ENCODE assay signal across 9 mouse cellular contexts in the genomic region with DNA sequence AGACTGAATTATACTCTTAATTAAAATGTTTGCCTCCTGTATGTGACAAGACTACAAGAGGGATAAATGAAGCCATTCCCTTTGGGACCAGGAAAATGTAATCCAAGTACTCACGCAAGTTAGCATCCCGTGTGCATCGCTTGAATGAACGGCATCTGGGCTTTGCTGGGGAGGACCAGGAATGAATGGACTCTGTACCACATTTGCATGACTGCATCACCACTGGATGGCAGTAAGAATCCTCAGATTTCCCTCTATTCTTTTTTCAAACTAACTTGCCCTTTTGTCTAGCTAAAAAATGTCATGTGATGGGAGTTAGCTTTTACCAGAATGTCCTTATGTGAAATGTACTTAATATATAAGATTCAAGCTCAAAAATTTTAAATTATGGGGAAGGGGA. TPM values are rescaled to one million over a fixed set of nuclear protein-coding genes. Genes with fewer than 3 reads are reported as not detected.
A peak's percentile ranks its signal among the peaks of the same experiment; 100 is the strongest.
DNase-seq lines count a peak whose midpoint lies in the region; ATAC-seq and TF ChIP-seq lines count a peak whose summit lies in the region.
"Had no signal": no experiment of that assay in that cellular context is flagged by ENCODE, and none has a peak within 500 bp of the region (broad histone marks: within the 10 kb centered on the region; RNA-seq: fewer than 3 reads in every experiment).

No protein-coding gene starts in this region.

- in situ Hi-C loops in CH12.LX (cut with MboI; ENCODE audit: low pct_ligation_motif_present, low pct_unique_long_range_greater_than_20kb, low sequenced_read_pairs), result no loop called here

- H3K27ac ChIP-seq in layer of hippocampus, adult 2 months, result no peak overlapping the region
- H3K27ac ChIP-seq in CH12.LX (ENCODE audit: insufficient read depth, low read depth), result no peak overlapping the region

- TF ChIP-seq POLR2A in CH12.LX (IDR thresholded peaks at IDR 0.05; ENCODE audit: low read depth, low read length), result no peak

- H3K79me2 ChIP-seq in CH12.LX (replicated peaks; ENCODE audit: control insufficient read depth, extremely low read depth, insufficient read depth, poor library complexity, severe bottlenecking), result no peaks in the 10 kb centered on the region

- no peaks in the 10 kb centered on the region for H3K36me3 ChIP-seq in CH12.LX (replicated peaks in 1 of 2; ENCODE audit: control insufficient read depth in 1 of 2, insufficient read depth in 1 of 2, low read length in 1 of 2)

- H3K9me3 ChIP-seq in CH12.LX (replicated peaks; ENCODE audit: low read length), result no peaks in the 10 kb centered on the region

- dilution Hi-C loops in CH12.LX (cut with MboI; ENCODE audit: extremely low pct_ligation_motif_present, extremely low pct_unique_long_range_greater_than_20kb, low sequenced_read_pairs), result no loop called here

- H3K4me1 ChIP-seq in CH12.LX (ENCODE audit: control insufficient read depth in 1 of 2, insufficient read depth in 2 of 2), result peaks cover 10 to 25% of the 10 kb centered on the region in 2 experiments

- peak; percentile 81 for TF ChIP-seq CTCF in layer of hippocampus, adult 2 months (conservative IDR thresholded peaks at IDR 0.05)
- peak; percentile 12 to 81; a peak in 2 of 4 replicates for TF ChIP-seq CTCF in CH12.LX (conservative IDR thresholded peaks at IDR 0.05 in 1 of 2, IDR thresholded peaks at IDR 0.05 in 1 of 2; ENCODE audit: low read depth in 2 of 2, low read length in 2 of 2)

- ATAC-seq in frontal cortex, adult (ENCODE audit: low TSS enrichment), result peak; percentile 96
- no peak for ATAC-seq in inflammation-experienced regulatory T-cells, adult 6 months

- no peak for DNase-seq in frontal cortex, postnatal 25 days (ENCODE audit: low spot score in 2 of 2)
- DNase-seq in layer of hippocampus, adult 2 months (ENCODE audit: low spot score in 2 of 2), result peak in 1 of 2 experiments; percentile 18
- no peak for DNase-seq in layer of hippocampus, postnatal 36 days
- DNase-seq in CH12.LX (ENCODE audit: extremely low read depth), result peak; percentile 45
- DNase-seq in kidney, postnatal 36 days, result peak; percentile 29 to 43
- no peak for DNase-seq in thymus, postnatal 25 days
- DNase-seq: adrenal gland, postnatal 25 days had no signal

- H3K4me3 ChIP-seq in layer of hippocampus, adult 2 months, result no peak overlapping the region
- H3K4me3 ChIP-seq in CH12.LX (replicated peaks in 1 of 3; ENCODE audit: low read depth in 2 of 3, low read length in 2 of 3, poor library complexity in 1 of 3), result no peak overlapping the region

- H3K27me3 ChIP-seq in CH12.LX (replicated peaks), result no peaks in the 10 kb centered on the region

- no peak overlapping the region for H3K9ac ChIP-seq in CH12.LX (ENCODE audit: insufficient read depth, low read depth)

- 0 out of 2 replicates have a peak overlapping the region, but pooled peaks have one; percentile 1 for H3K4me2 ChIP-seq in CH12.LX (ENCODE audit: insufficient read depth, low read depth, poor library complexity, severe bottlenecking)

- no peak; the same call in 1 of the 2 replicates for TF ChIP-seq EP300 in CH12.LX (IDR thresholded peaks at IDR 0.05; ENCODE audit: low read length)

- peak; percentile 91 for TF ChIP-seq RAD21 in CH12.LX (IDR thresholded peaks at IDR 0.05; ENCODE audit: low read depth, low read length)

TF ChIP-seq in CH12.LX, 34 proteins besides CTCF, POLR2A, EP300 and RAD21:
- TF ChIP-seq GABPA (IDR thresholded peaks at IDR 0.05; ENCODE audit: insufficient replicate concordance, low read depth, low read length), result no peak
- 0 out of 2 replicates have a peak, but pooled peaks have one; percentile 13 for TF ChIP-seq NELFE (IDR thresholded peaks at IDR 0.05; ENCODE audit: low read depth, low read length)
- TF ChIP-seq ZKSCAN1 (IDR thresholded peaks at IDR 0.05; ENCODE audit: borderline replicate concordance, low read depth, low read length), result no peak
- TF ChIP-seq MAZ (IDR thresholded peaks at IDR 0.05; ENCODE audit: low read depth, low read length), result no peak
- peak; percentile 23; the same call in 1 of the 2 replicates for TF ChIP-seq MEF2A (IDR thresholded peaks at IDR 0.05; ENCODE audit: borderline replicate concordance, low read depth, low read length)
- no peak for TF ChIP-seq UBTF (IDR thresholded peaks at IDR 0.05; ENCODE audit: low read depth, low read length)
- TF ChIP-seq JUND (conservative IDR thresholded peaks at IDR 0.05; ENCODE audit: low read depth, low read length), result peak; percentile 55; the same call in 1 of the 2 replicates
- no peak for TF ChIP-seq ELF1 (IDR thresholded peaks at IDR 0.05; ENCODE audit: low read depth, low read length)
- TF ChIP-seq SIN3A (IDR thresholded peaks at IDR 0.05; ENCODE audit: low read length), result peak; percentile 45; the same call in 1 of the 2 replicates
- no peak for TF ChIP-seq NRF1 (IDR thresholded peaks at IDR 0.05; ENCODE audit: low read depth, low read length)
- no peak for TF ChIP-seq PAX5 (IDR thresholded peaks at IDR 0.05; ENCODE audit: low read length)
- TF ChIP-seq USF1 (IDR thresholded peaks at IDR 0.05; ENCODE audit: low read depth, low read length), result peak; percentile 37
- no peak for TF ChIP-seq ETS1 (conservative IDR thresholded peaks at IDR 0.05; ENCODE audit: low read depth, low read length)
- peak; percentile 93 for TF ChIP-seq SMC3 (IDR thresholded peaks at IDR 0.05; ENCODE audit: low read depth, low read length)
- TF ChIP-seq MYC (IDR thresholded peaks at IDR 0.05; ENCODE audit: low read depth, low read length), result 0 out of 2 replicates have a peak, but pooled peaks have one; percentile 33
- peak; percentile 88 for TF ChIP-seq ZC3H11A (IDR thresholded peaks at IDR 0.05; ENCODE audit: low read depth, low read length)
- TF ChIP-seq TBP (conservative IDR thresholded peaks at IDR 0.05; ENCODE audit: low read depth, low read length), result no peak
- 0 out of 2 replicates have a peak, but pooled peaks have one; percentile 50 for TF ChIP-seq E2F4 (IDR thresholded peaks at IDR 0.05; ENCODE audit: insufficient replicate concordance, low read depth, low read length)
- no peak for TF ChIP-seq KAT2A (IDR thresholded peaks at IDR 0.05; ENCODE audit: insufficient replicate concordance, low read length)
- no peak for TF ChIP-seq HCFC1 (IDR thresholded peaks at IDR 0.05; ENCODE audit: low read depth, low read length)
- no peak for TF ChIP-seq USF2 (conservative IDR thresholded peaks at IDR 0.05; ENCODE audit: low read depth, low read length)
- no peak for TF ChIP-seq TCF12 (IDR thresholded peaks at IDR 0.05; ENCODE audit: low read depth, low read length)
- TF ChIP-seq RCOR1 (conservative IDR thresholded peaks at IDR 0.05; ENCODE audit: low read depth, low read length), result no peak
- no peak for TF ChIP-seq POLR2AphosphoS2 (IDR thresholded peaks at IDR 0.05; ENCODE audit: low read depth, low read length)
- TF ChIP-seq JUN (IDR thresholded peaks at IDR 0.05; ENCODE audit: insufficient read depth, low read depth, low read length), result no peak
- TF ChIP-seq MAX (IDR thresholded peaks at IDR 0.05; ENCODE audit: low read length), result no peak
- no peak for TF ChIP-seq CHD1 (IDR thresholded peaks at IDR 0.05; ENCODE audit: low read depth, low read length)
- peak; percentile 36; the same call in 1 of the 2 replicates for TF ChIP-seq IRF4 (IDR thresholded peaks at IDR 0.05; ENCODE audit: low read depth, low read length)
- TF ChIP-seq MAFK (IDR thresholded peaks at IDR 0.05; ENCODE audit: insufficient replicate concordance, low read length), result no peak
- 0 out of 2 replicates have a peak, but pooled peaks have one; percentile 35 for TF ChIP-seq BHLHE40 (IDR thresholded peaks at IDR 0.05; ENCODE audit: low read depth, low read length)
- no peak for TF ChIP-seq CHD2 (IDR thresholded peaks at IDR 0.05; ENCODE audit: low read length)
- TF ChIP-seq ZMIZ1 (IDR thresholded peaks at IDR 0.05; ENCODE audit: low read depth, low read length), result no peak
- no peak for TF ChIP-seq MXI1 (IDR thresholded peaks at IDR 0.05; ENCODE audit: low read depth, low read length)
- peak; percentile 68; the same call in 1 of the 2 replicates for TF ChIP-seq ZNF384 (IDR thresholded peaks at IDR 0.05; ENCODE audit: low read depth, low read length)

RNA-seq across cellular contexts. Expression of a gene that starts 29.3 kb away (rescaled TPM):
- 10 to 100 TPM in 1 of 2 experiments, 1 to 10 TPM in 1; 8.3 to 10.5 TPM for total RNA-seq in layer of hippocampus, adult 2 months (2021)
- total RNA-seq in layer of hippocampus, postnatal 36 days (2021), result 10 to 100 TPM; 11.9 to 12.2 TPM
- total RNA-seq in CH12.LX (2012; rRNA removed) (79.6 and 115 TPM in 2 replicates), CH12.LX (2014; rRNA removed) (164 and 166 TPM in 2 replicates)
- polyA plus RNA-seq in CH12.LX (2012; ENCODE audit: insufficient read length, low read depth), result 161 and 162 TPM in 2 replicates
- 1 to 10 TPM in 1 of 3 experiments, under 1 TPM in 1, not detected in 1; 0.65 to 1.3 TPM for polyA plus RNA-seq in inflammation-experienced regulatory T-cells, adult 6 months (2017; shearing (Covaris generic))

Comparison
In these comparisons a context has a peak if more than half of its experiments do, and no peak if none do; other contexts are left out.
1. DNase-seq: peak in CH12.LX (single experiment) and kidney, postnatal 36 days (2 of 2); none in frontal cortex, postnatal 25 days (0 of 2), layer of hippocampus, postnatal 36 days (0 of 2) and thymus, postnatal 25 days (single experiment).
2. RNA of a gene that starts 29.3 kb away (total RNA-seq): 79.6 to 166 TPM in CH12.LX; 11.9 to 12.2 TPM in layer of hippocampus, postnatal 36 days and 8.3 to 10.5 TPM in layer of hippocampus, adult 2 months; every median in the first group is over 4 times any median in the second.